Comparison of ENCODE assay signal across 9 mouse cellular contexts in genomic region chr15:97337636-97338352, GRCm38 (mm10).
DNase-seq lines count a peak whose midpoint lies in the region; ATAC-seq lines count a peak whose summit lies in the region.
"Had no signal": no experiment of that assay in that cellular context is flagged by ENCODE, and none has a peak within 500 bp of the region (broad histone marks: within the 10 kb centered on the region; RNA-seq: fewer than 3 reads in every experiment).

No protein-coding gene starts in this region.

- H3K4me1 ChIP-seq in kidney, embryonic 16.5 days (ENCODE audit: insufficient read depth, low read length), result 0 out of 2 replicates have a peak, but pooled peaks cover 4% of the 10 kb centered on the region
- H3K4me1 ChIP-seq in embryonic facial prominence, embryonic 14.5 days (ENCODE audit: control insufficient read depth, insufficient read depth, low read length), result 0 out of 2 replicates have a peak, but pooled peaks cover 2% of the 10 kb centered on the region
- H3K4me1 ChIP-seq in limb, embryonic 11.5 days (ENCODE audit: control insufficient read depth, insufficient read depth, low read length), result no peaks in the 10 kb centered on the region
- peaks cover 11% of the 10 kb centered on the region for H3K4me1 ChIP-seq in neural tube, embryonic 15.5 days

- H3K9me3 ChIP-seq in kidney, embryonic 16.5 days (ENCODE audit: low read length), result peaks cover 5% of the 10 kb centered on the region; the same call in 1 of the 2 replicates
- no peaks in the 10 kb centered on the region for H3K9me3 ChIP-seq in embryonic facial prominence, embryonic 14.5 days (ENCODE audit: control insufficient read depth, low read length)
- no peaks in the 10 kb centered on the region for H3K9me3 ChIP-seq in limb, embryonic 11.5 days (ENCODE audit: control insufficient read depth, low read length)
- no peaks in the 10 kb centered on the region for H3K9me3 ChIP-seq in neural tube, embryonic 15.5 days (replicated peaks)

- peak overlapping the region; percentile 58 for H3K4me2 ChIP-seq in kidney, embryonic 16.5 days (replicated peaks; ENCODE audit: low read depth, low read length)
- peak overlapping the region; percentile 60 for H3K4me2 ChIP-seq in embryonic facial prominence, embryonic 14.5 days (ENCODE audit: low read depth, low read length)
- peak overlapping the region; percentile 38; the same call in 1 of the 2 replicates for H3K4me2 ChIP-seq in limb, embryonic 11.5 days (ENCODE audit: low read depth, severe bottlenecking)
- peak overlapping the region; percentile 54 for H3K4me2 ChIP-seq in neural tube, embryonic 15.5 days

- H3K27ac ChIP-seq in kidney, embryonic 16.5 days (ENCODE audit: low read length), result no peak overlapping the region
- no peak overlapping the region for H3K27ac ChIP-seq in embryonic facial prominence, embryonic 14.5 days (replicated peaks; ENCODE audit: low read depth, low read length)
- no peak overlapping the region for H3K27ac ChIP-seq in limb, embryonic 11.5 days (replicated peaks; ENCODE audit: low read depth, low read length)
- H3K27ac ChIP-seq in neural tube, embryonic 15.5 days (replicated peaks), result no peak overlapping the region

- no peak for DNase-seq in kidney, postnatal 10 days
- no peak for DNase-seq in embryonic facial prominence, embryonic 14.5 days (ENCODE audit: low spot score)
- DNase-seq in limb, embryonic 11.5 days (ENCODE audit: low spot score), result no peak
- DNase-seq in adrenal gland, adult 8-10 months, result no peak
- no peak for DNase-seq in adrenal gland, postnatal 10 days
- no peak for DNase-seq in testis, postnatal 14 days (ENCODE audit: low spot score)

- H3K36me3 ChIP-seq in kidney, embryonic 16.5 days (ENCODE audit: insufficient read depth, low read length), result no peaks in the 10 kb centered on the region
- H3K36me3 ChIP-seq in embryonic facial prominence, embryonic 14.5 days (ENCODE audit: control insufficient read depth, insufficient read depth, low read length), result no peaks in the 10 kb centered on the region
- no peaks in the 10 kb centered on the region for H3K36me3 ChIP-seq in limb, embryonic 11.5 days (ENCODE audit: control insufficient read depth, insufficient read depth, low read length)
- no peaks in the 10 kb centered on the region for H3K36me3 ChIP-seq in neural tube, embryonic 15.5 days

- no peak overlapping the region for H3K9ac ChIP-seq in kidney, embryonic 16.5 days (replicated peaks; ENCODE audit: low read length)
- H3K9ac ChIP-seq in embryonic facial prominence, embryonic 14.5 days (ENCODE audit: low read depth, low read length), result peak overlapping the region; percentile 51; the same call in 1 of the 2 replicates
- no peak overlapping the region for H3K9ac ChIP-seq in limb, embryonic 11.5 days (ENCODE audit: low read length)
- no peak overlapping the region for H3K9ac ChIP-seq in neural tube, embryonic 15.5 days (replicated peaks)

- 40% methylated on average over 14 of the region's 14 CpGs for WGBS in kidney, embryonic 16.5 days
- 33% methylated on average over 14 of the region's 14 CpGs for WGBS in embryonic facial prominence, embryonic 14.5 days
- 44% methylated on average over 14 of the region's 14 CpGs for WGBS in limb, embryonic 11.5 days
- WGBS in neural tube, embryonic 15.5 days, result 43% methylated on average over 14 of the region's 14 CpGs

- H3K27me3 ChIP-seq in kidney, embryonic 16.5 days (ENCODE audit: insufficient read depth, low read length), result no peaks in the 10 kb centered on the region
- H3K27me3 ChIP-seq in embryonic facial prominence, embryonic 14.5 days (replicated peaks; ENCODE audit: control insufficient read depth, insufficient read depth, low read length), result no peaks in the 10 kb centered on the region
- no peaks in the 10 kb centered on the region for H3K27me3 ChIP-seq in limb, embryonic 11.5 days (ENCODE audit: control insufficient read depth, insufficient read depth, low read length)
- no peaks in the 10 kb centered on the region for H3K27me3 ChIP-seq in neural tube, embryonic 15.5 days (replicated peaks)

- H3K4me3 ChIP-seq in kidney, embryonic 16.5 days (ENCODE audit: low read length), result peak overlapping the region; percentile 28
- peak overlapping the region; percentile 32 for H3K4me3 ChIP-seq in embryonic facial prominence, embryonic 14.5 days (ENCODE audit: low read depth, low read length)
- peak overlapping the region; percentile 12; the same call in 1 of the 2 replicates for H3K4me3 ChIP-seq in limb, embryonic 11.5 days (ENCODE audit: low read depth, low read length)
- peak overlapping the region; percentile 21 for H3K4me3 ChIP-seq in neural tube, embryonic 15.5 days (replicated peaks)
- H3K4me3 ChIP-seq: megakaryocyte, embryonic 14.5 days had no signal

- ATAC-seq in kidney, embryonic 16.5 days (ENCODE audit: low FRiP score, low TSS enrichment), result peak; percentile 64; the same call in 1 of the 2 replicates
- 0 out of 2 replicates have a peak, but pooled peaks have one; percentile 53 for ATAC-seq in embryonic facial prominence, embryonic 14.5 days (ENCODE audit: low read depth)
- ATAC-seq in limb, embryonic 11.5 days (ENCODE audit: insufficient number of reproducible peaks, low FRiP score, low TSS enrichment, low read depth), result no peak
- no peak for ATAC-seq in neural tube, embryonic 15.5 days (ENCODE audit: low FRiP score)

Comparison
In these comparisons a context has a peak if more than half of its experiments do, and no peak if none do; other contexts are left out.
1. ATAC-seq: peak in kidney, embryonic 16.5 days (single experiment) and embryonic facial prominence, embryonic 14.5 days (single experiment); none in limb, embryonic 11.5 days (single experiment) and neural tube, embryonic 15.5 days (single experiment).
2. Peak in every context shown above with its lines, with median percentiles within 50 percentile points of each other: H3K4me2 ChIP-seq and H3K4me3 ChIP-seq.